Mouse (Mus musculus): ENCODE data around the gene Usp33.
"Not testable (repeated sequence)": the region's sequence is repeated elsewhere in the genome, so short reads cannot be mapped to it uniquely, and the experiment has no call there.

The Usp33 gene

GRCm38 (mm10) chr3:152345732-152346632 is at the start of gene Usp33:
Gene Usp33 (plus strand): TSS chr3:152346478.
- in situ Hi-C loops (cut with MboI; ENCODE audit: low sequenced_read_pairs), result no loop called here

- in situ Hi-C loops (cut with MboI; ENCODE audit: low sequenced_read_pairs), result no loop called here
These were observed 45.6 kb upstream of the Usp33 start for GRCm38 (mm10) chr3:152300376-152301337.

GRCm38 (mm10) chr3:152302991-152303390 is 43.3 kb upstream of the Usp33 start:
- in situ Hi-C loops (cut with MboI; ENCODE audit: low sequenced_read_pairs), result no loop called here

- in situ Hi-C loops (cut with MboI; ENCODE audit: low sequenced_read_pairs), result no loop called here
These were observed 42.0 kb upstream of the Usp33 start for GRCm38 (mm10) chr3:152304093-152304815.

- in situ Hi-C loops (cut with MboI; ENCODE audit: low sequenced_read_pairs), result no loop called here
These were observed 41.2 kb upstream of the Usp33 start for GRCm38 (mm10) chr3:152305080-152305479.

- in situ Hi-C loops (cut with MboI; ENCODE audit: low sequenced_read_pairs), result no loop called here
These were observed 40.3 kb upstream of the Usp33 start for GRCm38 (mm10) chr3:152305971-152306370.

GRCm38 (mm10) chr3:152308485-152309249 is 37.6 kb upstream of the Usp33 start:
- in situ Hi-C loops (cut with MboI; ENCODE audit: low sequenced_read_pairs), result no loop called here

- in situ Hi-C loops (cut with MboI; ENCODE audit: low sequenced_read_pairs), result no loop called here
These were observed 37.0 kb upstream of the Usp33 start for GRCm38 (mm10) chr3:152309250-152309645.

GRCm38 (mm10) chr3:152314666-152315065 is 31.6 kb upstream of the Usp33 start:
- in situ Hi-C loops (cut with MboI; ENCODE audit: low sequenced_read_pairs), result not testable (repeated sequence)

GRCm38 (mm10) chr3:152315613-152316012 is 30.7 kb upstream of the Usp33 start:
- in situ Hi-C loops (cut with MboI; ENCODE audit: low sequenced_read_pairs), result no loop called here

- in situ Hi-C loops (cut with MboI; ENCODE audit: low sequenced_read_pairs), result not testable (repeated sequence)
These were observed 29.7 kb upstream of the Usp33 start for GRCm38 (mm10) chr3:152316447-152317173.

- in situ Hi-C loops (cut with MboI; ENCODE audit: low sequenced_read_pairs), result no loop called here
These were observed 25.2 kb upstream of the Usp33 start for GRCm38 (mm10) chr3:152320972-152321645.

GRCm38 (mm10) chr3:152321765-152322547 is 24.3 kb upstream of the Usp33 start:
- in situ Hi-C loops (cut with MboI; ENCODE audit: low sequenced_read_pairs), result no loop called here

- in situ Hi-C loops (cut with MboI; ENCODE audit: low sequenced_read_pairs), result no loop called here
These were observed 14.2 kb upstream of the Usp33 start for GRCm38 (mm10) chr3:152332104-152332503.

GRCm38 (mm10) chr3:152332545-152333300 is 13.6 kb upstream of the Usp33 start:
- in situ Hi-C loops (cut with MboI; ENCODE audit: low sequenced_read_pairs), result no loop called here

GRCm38 (mm10) chr3:152333641-152334040 is 12.6 kb upstream of the Usp33 start:
- in situ Hi-C loops (cut with MboI; ENCODE audit: low sequenced_read_pairs), result no loop called here

GRCm38 (mm10) chr3:152336085-152336484 is 10.2 kb upstream of the Usp33 start:
- in situ Hi-C loops (cut with MboI; ENCODE audit: low sequenced_read_pairs), result no loop called here

All from CH12F3 (cell line).